Mouse (Mus musculus) midbrain, embryonic 14.5 days (tissue): Measurements from ENCODE around the gene Macrod2. TPM values are rescaled to one million over a fixed set of nuclear protein-coding genes. Genes with fewer than 3 reads are reported as not detected.
A peak's percentile ranks its signal among the peaks of the same experiment; 100 is the strongest.

Experiments used
- ATAC-seq: fragments of 200-750 bp; cut with Nextera tagmentation; 2 replicates; pipeline ENCODE4 v1.8.0; 2017; ENCODE audit warnings: moderate number of reproducible peaks, moderate library complexity; ENCODE audit not compliant: low FRiP score, low TSS enrichment
- DNase-seq: peaks from one replicate; pipeline ENCODE4 v3.0.0-alpha.2; 2015
- H3K27ac ChIP-seq: fragments of 300-500 bp; sonication (generic); replicated peaks from 2 replicates; pipeline ENCODE4 v1.5.1; 2014; ENCODE audit warnings: mild to moderate bottlenecking, low read depth, low read length, moderate library complexity
- H3K27me3 ChIP-seq: fragments of 300-500 bp; sonication (generic); 2 replicates; pipeline ENCODE4 v1.6.1; 2014; ENCODE audit warnings: low read length, control low read depth, mixed read lengths; ENCODE audit not compliant: control insufficient read depth, insufficient read depth
- H3K36me3 ChIP-seq: fragments of 300-500 bp; sonication (generic); 2 replicates; pipeline ENCODE4 v1.6.1; 2014; ENCODE audit warnings: low read length, control low read depth; ENCODE audit not compliant: control insufficient read depth, insufficient read depth
- H3K4me1 ChIP-seq: fragments of 300-500 bp; sonication (generic); 2 replicates; pipeline ENCODE4 v1.6.1; 2014; ENCODE audit warnings: mild to moderate bottlenecking, antibody characterized with exemption, low read length, control low read depth; ENCODE audit not compliant: control insufficient read depth, insufficient read depth
- H3K4me2 ChIP-seq: fragments of 300-500 bp; sonication (generic); 2 replicates; pipeline ENCODE4 v1.6.1; 2014; ENCODE audit warnings: mild to moderate bottlenecking, low read length, moderate library complexity
- H3K4me3 ChIP-seq: fragments of 300-500 bp; sonication (generic); replicated peaks from 2 replicates; pipeline ENCODE4 v1.5.1; 2014; ENCODE audit warnings: low read depth, low read length
- H3K9ac ChIP-seq: fragments of 300-500 bp; sonication (generic); replicated peaks from 2 replicates; pipeline ENCODE4 v1.6.1; 2014; ENCODE audit warnings: mild to moderate bottlenecking, low read length, moderate library complexity
- H3K9me3 ChIP-seq: fragments of 300-500 bp; sonication (generic); 2 replicates; pipeline ENCODE4 v1.6.1; 2016; ENCODE audit warnings: low read length, control low read depth, mixed read lengths; ENCODE audit not compliant: control insufficient read depth
- WGBS: fragments of 180-500 bp; shearing (Covaris S2); extraction: QIAGEN DNeasy Blood & Tissue Kit; methylation state at CpG from one replicate; pipeline ENCODE4 v1.1.7; 2014; 5-methylcytosine and 5-hydroxymethylcytosine counted together
- polyA plus RNA-seq: library from polyadenylated mRNA; unstranded; fragments of >200 nt; fragmentation: Nextera tagmentation; extraction: Ambion mirVana; gene quantifications from 2 replicates; pipeline ENCODE4 v1.2.1, GENCODE M21; 2014

The Macrod2 gene
- polyA plus RNA-seq, 1 experiment from 2014 or later, result 61.4 TPM

DNA sequence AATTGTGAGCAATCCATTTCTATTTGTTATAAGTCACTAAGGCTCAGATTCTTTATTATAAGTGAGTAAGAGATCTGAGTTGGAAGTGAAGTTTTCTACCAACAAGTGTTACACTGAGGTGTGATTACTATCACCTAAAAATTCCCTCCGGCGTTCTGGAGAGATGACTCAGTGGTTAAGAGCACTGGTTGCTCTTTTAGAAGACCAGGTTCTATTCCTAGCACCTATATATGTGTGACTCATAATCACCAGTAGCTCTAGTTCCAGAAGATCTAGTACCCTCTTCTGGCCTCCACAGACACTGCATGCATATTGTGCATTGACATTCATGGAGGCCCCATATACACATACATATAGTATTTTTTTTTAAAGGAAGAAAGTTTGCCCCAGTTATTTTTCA, 80.7 kb downstream of the Macrod2 start:
- Histone ChIP-seq H3K27ac (no peak overlapping the region), H3K9me3 (no peaks in the 10 kb centered on the region), H3K4me3 (no peak overlapping the region), H3K9ac (no peak overlapping the region), H3K27me3 (no peaks in the 10 kb centered on the region), H3K4me1 (no peaks in the 10 kb centered on the region), H3K4me2 (no peak overlapping the region), H3K36me3 (no peaks in the 10 kb centered on the region)
- DNase-seq (no peak), ATAC-seq (no peak)
- 96% methylated on average over 2 of the region's 2 CpGs for WGBS

DNA sequence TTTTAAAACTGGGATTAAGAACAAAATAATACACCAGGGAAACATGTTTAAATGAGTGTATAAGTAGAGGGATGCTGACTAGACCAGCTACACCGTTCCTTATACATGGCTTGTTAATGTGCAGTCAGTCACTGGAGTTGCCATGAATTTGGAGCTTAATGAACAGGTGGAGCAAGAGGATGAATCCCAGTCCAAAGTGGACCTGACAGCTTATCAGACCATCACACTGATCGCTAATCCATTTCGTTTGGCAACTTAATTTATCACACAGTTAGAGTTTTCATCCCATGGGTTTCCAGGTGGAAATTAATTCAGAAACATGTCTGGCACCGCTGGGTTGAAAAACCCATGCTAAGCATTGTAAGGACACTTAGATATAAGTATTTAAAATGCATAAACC, 81.8 kb downstream of the Macrod2 start:
- DNase-seq, result no peak
- no peak overlapping the region for H3K4me3 ChIP-seq

DNA sequence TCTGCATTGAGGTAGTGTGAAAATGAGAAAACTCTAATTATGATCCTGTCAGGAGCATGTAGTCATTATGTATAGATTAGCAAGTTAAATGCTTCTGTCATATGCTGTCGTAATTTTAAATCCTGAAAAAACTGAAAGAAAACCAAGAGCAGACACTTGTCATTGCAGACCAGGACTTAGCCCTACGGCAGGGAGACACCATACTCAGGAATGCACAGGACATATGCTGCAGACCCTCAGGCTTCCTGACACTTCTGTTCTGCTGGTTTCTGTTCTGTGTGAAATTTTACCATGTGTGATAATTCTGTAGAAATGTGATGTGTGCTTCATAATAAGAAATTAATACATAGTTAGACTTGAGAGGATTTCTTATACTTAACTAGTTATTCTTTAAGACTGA, 87.5 kb downstream of the Macrod2 start:
- no peak overlapping the region for H3K9ac ChIP-seq
- no peaks in the 10 kb centered on the region for H3K4me1 ChIP-seq
- H3K4me3 ChIP-seq, result no peak overlapping the region
- no peak for ATAC-seq
- H3K27me3 ChIP-seq, result no peaks in the 10 kb centered on the region
- no peaks in the 10 kb centered on the region for H3K9me3 ChIP-seq
- no peaks in the 10 kb centered on the region for H3K36me3 ChIP-seq
- no peak overlapping the region for H3K4me2 ChIP-seq
- no peak for DNase-seq
- WGBS, result 77% methylated on average over 2 of the region's 2 CpGs
- H3K27ac ChIP-seq, result no peak overlapping the region

More for the DNA sequence above, 81.8 kb downstream of the Macrod2 start:
- no peak for ATAC-seq
- no peak overlapping the region for H3K27ac ChIP-seq
- no peaks in the 10 kb centered on the region for H3K4me1 ChIP-seq
- no peak overlapping the region for H3K4me2 ChIP-seq
- no peaks in the 10 kb centered on the region for H3K27me3 ChIP-seq
- no peak overlapping the region for H3K9ac ChIP-seq
- H3K9me3 ChIP-seq, result no peaks in the 10 kb centered on the region
- 78% methylated on average over 4 of the region's 4 CpGs for WGBS
- H3K36me3 ChIP-seq, result no peaks in the 10 kb centered on the region

DNA sequence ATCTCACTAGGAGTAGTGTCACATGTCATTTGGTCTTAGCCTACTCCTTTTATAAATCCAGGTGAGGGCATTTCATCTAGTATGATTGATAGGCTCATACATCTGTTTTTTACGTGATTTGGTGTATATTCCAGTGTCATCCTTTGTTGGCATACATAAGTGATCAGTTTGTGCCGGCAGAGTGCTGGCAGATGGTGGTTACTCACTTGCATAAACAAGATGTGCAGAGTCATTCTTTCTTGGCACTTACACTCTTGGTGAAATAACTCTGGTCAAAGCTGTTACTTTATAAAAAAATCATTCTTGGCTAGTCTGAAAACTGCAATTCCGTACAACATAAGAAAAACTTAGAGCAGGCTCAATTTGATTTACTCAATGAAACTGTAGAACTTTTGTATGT, 102.6 kb downstream of the Macrod2 start:
- no peaks in the 10 kb centered on the region for H3K4me1 ChIP-seq
- ATAC-seq (no peak), DNase-seq (no peak)
- H3K27ac ChIP-seq, result no peak overlapping the region
- H3K4me3 ChIP-seq, result no peak overlapping the region
- no peaks in the 10 kb centered on the region for H3K27me3 ChIP-seq
- no peak overlapping the region for H3K4me2 ChIP-seq
- H3K9ac ChIP-seq, result no peak overlapping the region
- 75% methylated on average over 3 of the region's 3 CpGs for WGBS
- no peaks in the 10 kb centered on the region for H3K36me3 ChIP-seq
- no peaks in the 10 kb centered on the region for H3K9me3 ChIP-seq

DNA sequence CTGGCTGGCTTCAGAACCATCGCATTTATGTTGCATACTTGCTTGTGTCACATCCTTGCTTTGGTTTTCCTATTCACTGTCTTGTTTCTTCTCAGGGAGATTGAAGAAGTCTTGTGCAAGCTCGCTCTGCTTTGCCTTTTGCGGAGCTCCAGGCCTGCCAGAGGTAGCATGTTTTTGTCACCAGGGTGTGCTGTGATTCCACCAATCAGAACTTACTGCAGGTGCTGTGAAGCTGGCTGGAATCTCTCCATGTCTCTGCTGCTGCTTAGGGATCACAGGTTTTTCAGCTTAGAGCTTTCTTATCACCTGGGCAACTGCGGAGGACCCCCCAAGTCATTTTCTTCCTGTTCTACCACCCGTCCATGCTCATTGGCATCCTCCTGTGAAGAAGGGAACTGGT, 105.8 kb downstream of the Macrod2 start:
- ATAC-seq, result peak; percentile 73; the same call in 1 of the 2 replicates
- 26% methylated on average over 5 of the region's 5 CpGs for WGBS

DNA sequence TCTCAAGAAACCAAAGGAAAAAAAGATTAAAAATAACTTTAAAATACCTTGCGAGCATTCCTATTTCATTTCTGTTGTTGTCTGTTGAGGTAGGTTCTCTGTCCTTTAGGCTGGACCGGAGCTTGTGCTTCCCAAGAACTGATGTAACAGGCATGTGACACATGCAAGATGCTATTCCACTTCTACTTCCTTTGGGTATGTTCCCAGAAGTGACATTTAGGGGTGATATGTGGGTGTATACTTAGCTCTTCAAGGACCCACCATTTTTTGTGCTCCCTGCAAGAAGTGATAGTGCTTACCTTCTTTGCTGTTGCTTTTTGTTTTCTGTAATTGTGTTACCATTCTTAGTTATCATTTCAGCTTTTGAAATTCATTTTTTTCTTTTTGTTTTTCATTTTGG, 126.4 kb downstream of the Macrod2 start:
- H3K4me2 ChIP-seq, result no peak overlapping the region
- H3K4me1 ChIP-seq, result no peaks in the 10 kb centered on the region
- no peaks in the 10 kb centered on the region for H3K27me3 ChIP-seq
- no peaks in the 10 kb centered on the region for H3K36me3 ChIP-seq
- no peak overlapping the region for H3K9ac ChIP-seq
- no peak overlapping the region for H3K27ac ChIP-seq
- DNase-seq, result no peak
- H3K4me3 ChIP-seq, result no peak overlapping the region
- 97% methylated on average over 2 of the region's 2 CpGs for WGBS
- ATAC-seq, result no peak
- H3K9me3 ChIP-seq, result no peaks in the 10 kb centered on the region

More for the DNA sequence above, 105.8 kb downstream of the Macrod2 start:
- Histone ChIP-seq H3K4me1 (no peaks in the 10 kb centered on the region), H3K9me3 (no peaks in the 10 kb centered on the region), H3K4me3 (no peak overlapping the region), H3K4me2 (no peak overlapping the region), H3K36me3 (no peaks in the 10 kb centered on the region), H3K27me3 (no peaks in the 10 kb centered on the region), H3K9ac (no peak overlapping the region), H3K27ac (no peak overlapping the region)
- peak; percentile 85 for DNase-seq

DNA sequence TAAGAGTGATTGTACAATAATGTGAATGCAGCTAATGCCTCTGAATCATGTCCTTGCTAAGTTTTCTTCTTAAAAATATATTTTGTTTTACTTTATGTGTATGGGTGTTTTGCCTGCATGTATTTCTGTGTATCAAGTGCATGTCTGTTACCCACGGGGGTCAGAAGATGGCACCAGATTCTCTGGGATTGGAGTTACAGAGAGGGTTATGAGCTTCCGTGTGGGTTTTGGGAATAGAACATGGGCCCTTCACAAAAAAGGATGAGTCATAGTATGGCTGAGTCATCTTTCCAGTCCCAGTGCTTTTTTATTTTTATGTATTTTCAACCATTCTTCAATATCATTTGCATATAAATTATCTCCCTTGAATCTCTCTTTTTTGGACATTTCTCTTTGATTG, 135.1 kb downstream of the Macrod2 start:
- H3K9ac ChIP-seq, result no peak overlapping the region
- H3K4me1 ChIP-seq, result 0 out of 2 replicates have a peak, but pooled peaks cover 6% of the 10 kb centered on the region
- H3K36me3 ChIP-seq, result no peaks in the 10 kb centered on the region
- WGBS, result 68% methylated on average over 2 of the region's 2 CpGs
- ATAC-seq (no peak), DNase-seq (peak; percentile 16)
- H3K27me3 ChIP-seq, result no peaks in the 10 kb centered on the region
- no peaks in the 10 kb centered on the region for H3K9me3 ChIP-seq
- no peak overlapping the region for H3K27ac ChIP-seq
- H3K4me3 ChIP-seq, result no peak overlapping the region
- no peak overlapping the region for H3K4me2 ChIP-seq

DNA sequence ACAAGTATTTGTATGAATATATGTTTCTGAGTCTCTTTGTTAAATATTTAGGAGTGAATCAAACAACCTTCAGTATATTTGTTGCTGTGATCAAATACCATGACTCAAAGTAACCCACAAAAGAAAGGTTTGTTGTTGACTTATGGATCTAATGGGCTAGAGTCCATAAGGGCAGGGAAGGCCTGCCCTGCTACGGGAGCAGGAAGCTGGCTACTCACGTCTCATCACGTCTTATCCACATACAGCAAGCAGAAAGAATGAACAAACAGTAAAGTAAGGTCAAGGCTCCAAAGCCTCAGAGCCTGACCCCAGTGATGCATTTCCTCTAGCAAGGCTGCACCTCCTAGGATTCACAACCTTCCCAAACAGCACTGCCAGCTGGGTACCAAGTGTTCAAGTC, 136.9 kb downstream of the Macrod2 start:
- 83% methylated on average over 3 of the region's 3 CpGs for WGBS
- no peak overlapping the region for H3K27ac ChIP-seq
- no peak overlapping the region for H3K9ac ChIP-seq
- H3K27me3 ChIP-seq, result no peaks in the 10 kb centered on the region
- no peak overlapping the region for H3K4me2 ChIP-seq
- no peak overlapping the region for H3K4me3 ChIP-seq
- no peak for DNase-seq
- no peak for ATAC-seq
- H3K36me3 ChIP-seq, result no peaks in the 10 kb centered on the region
- H3K9me3 ChIP-seq, result no peaks in the 10 kb centered on the region
- 0 out of 2 replicates have a peak, but pooled peaks cover 6% of the 10 kb centered on the region for H3K4me1 ChIP-seq

DNA sequence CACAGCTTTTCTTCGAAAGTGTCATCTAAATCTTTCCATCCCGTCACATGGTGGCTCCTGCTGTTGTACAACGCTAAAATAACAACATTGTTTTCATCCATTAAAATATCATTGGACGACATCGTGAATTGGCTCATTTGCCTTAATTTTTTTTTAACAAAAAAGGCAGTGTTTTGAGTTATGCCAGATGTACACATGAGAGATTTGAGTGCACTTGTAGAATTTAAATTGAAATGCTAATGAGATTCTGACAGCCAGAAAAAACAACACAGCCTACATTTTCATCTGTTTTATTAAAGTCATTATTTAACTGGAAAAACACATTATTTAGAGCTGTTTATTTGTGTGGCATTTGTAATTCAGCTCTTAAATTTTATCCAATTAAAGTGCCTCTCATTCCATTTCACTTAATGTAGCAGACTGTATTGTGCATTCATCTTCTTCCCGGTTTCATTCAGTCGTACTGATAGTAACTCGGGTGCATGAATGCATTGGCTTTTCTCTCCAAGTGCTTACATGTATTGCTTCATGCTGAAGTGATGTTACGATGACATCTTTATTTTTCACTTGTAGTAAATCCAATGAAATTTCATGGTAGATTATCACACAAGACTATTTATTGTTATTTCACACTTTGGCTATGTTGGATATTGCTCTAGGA, 137.9 kb downstream of the Macrod2 start:
- no peak overlapping the region for H3K9ac ChIP-seq
- no peak overlapping the region for H3K27ac ChIP-seq
- H3K9me3 ChIP-seq, result no peaks in the 10 kb centered on the region
- 41% methylated on average over 9 of the region's 9 CpGs for WGBS
- H3K27me3 ChIP-seq, result no peaks in the 10 kb centered on the region
- peak; percentile 14; the same call in 1 of the 2 replicates for ATAC-seq
- H3K4me1 ChIP-seq, result 0 out of 2 replicates have a peak, but pooled peaks cover 6% of the 10 kb centered on the region
- no peaks in the 10 kb centered on the region for H3K36me3 ChIP-seq
- H3K4me2 ChIP-seq, result peak overlapping the region; percentile 27
- H3K4me3 ChIP-seq, result no peak overlapping the region
- peak; percentile 41 for DNase-seq
